Mouse (Mus musculus) ES-E14 (cell line): Measurements from ENCODE around the gene Tceal5. TPM values are rescaled to one million over a fixed set of nuclear protein-coding genes. Genes with fewer than 3 reads are reported as not detected.

Experiments used
- DNase-seq: peaks from one replicate; pipeline ENCODE4 v3.0.0-alpha.2; 2013; ENCODE audit warnings: low read depth, low spot score
- H3K27ac ChIP-seq: 2 replicates; pipeline ENCODE4 v1.5.1; 2012; ENCODE audit warnings: low read depth, mild to moderate bottlenecking, low read length, moderate library complexity, mixed read lengths; ENCODE audit not compliant: poor library complexity, insufficient read depth, severe bottlenecking
- H3K36me3 ChIP-seq: 2 replicates; pipeline ENCODE4 v1.6.1; 2012; ENCODE audit warnings: mild to moderate bottlenecking, low read length, moderate library complexity, mixed read lengths; ENCODE audit not compliant: control insufficient read depth, poor library complexity, insufficient read depth, severe bottlenecking
- H3K4me1 ChIP-seq, 2 experiments: fragments of 150-350 bp in 1 of 2; sonication (generic) in 1 of 2; 2 replicates each; pipeline ENCODE4 v1.6.1; 2012; ENCODE audit warnings: low read length in 2 of 2, mild to moderate bottlenecking in 1 of 2, mixed read lengths in 1 of 2; ENCODE audit not compliant: control insufficient read depth in 2 of 2, insufficient read depth in 2 of 2, poor library complexity in 1 of 2
- H3K4me3 ChIP-seq, 2 experiments: fragments of 150-350 bp in 1 of 2; sonication (generic) in 1 of 2; 2 replicates each; pipeline ENCODE4 v1.5.1; 2012; ENCODE audit warnings: low read length in 2 of 2, low read depth in 1 of 2, mild to moderate bottlenecking in 1 of 2, mixed read lengths in 1 of 2; ENCODE audit not compliant: insufficient read depth in 1 of 2, poor library complexity in 1 of 2, severe bottlenecking in 1 of 2
- H3K9ac ChIP-seq: 2 replicates; pipeline ENCODE4 v1.6.1; 2012; ENCODE audit warnings: low read depth, mild to moderate bottlenecking, low read length, mixed read lengths; ENCODE audit not compliant: poor library complexity, insufficient read depth, severe bottlenecking
- H3K9me3 ChIP-seq: fragments of 150-350 bp; sonication (generic); 2 replicates; pipeline ENCODE4 v1.6.1; 2012; ENCODE audit warnings: low read depth, mild to moderate bottlenecking, low read length; ENCODE audit not compliant: control insufficient read depth, insufficient read depth
- CHD2 ChIP-seq: IDR thresholded peaks from 2 replicates; pipeline ENCODE4 v1.6.1; 2014; ENCODE audit warnings: mild to moderate bottlenecking, low read depth, low read length, inconsistent platforms
- HCFC1 ChIP-seq: IDR thresholded peaks from 2 replicates; pipeline ENCODE4 v1.6.1; 2012; ENCODE audit warnings: low read length, inconsistent platforms, borderline replicate concordance; ENCODE audit not compliant: insufficient read depth
- MAFK ChIP-seq: IDR thresholded peaks from 2 replicates; pipeline ENCODE4 v1.6.1; 2014; ENCODE audit warnings: mild to moderate bottlenecking, low read depth, low read length, inconsistent platforms; ENCODE audit not compliant: insufficient read depth
- ZC3H11A ChIP-seq: IDR thresholded peaks from 2 replicates; pipeline ENCODE4 v1.6.1; 2012; ENCODE audit warnings: low read depth, mild to moderate bottlenecking, inconsistent platforms, low read length, borderline replicate concordance
- ZNF384 ChIP-seq: IDR thresholded peaks from 2 replicates; pipeline ENCODE4 v1.6.1; 2012; ENCODE audit warnings: low read depth, low read length, inconsistent platforms
- in situ Hi-C, 2 experiments: fragments of 600-800 bp; cut with MboI; formaldehyde crosslinking; loops; one replicate each; pipeline ENCODE4 v1.15.1; 2025; ENCODE audit warnings: low sequenced_read_pairs in 2 of 2, inconsistent platforms in 1 of 2; ENCODE audit not compliant: unreplicated experiment in 2 of 2
- total RNA-seq: library from RNA; depleted of rRNA; stranded (reverse); fragments of 300-350 nt; gene quantifications from 2 replicates; pipeline ENCODE4 v1.2.3, GENCODE M21; 2012; rRNA removed

Gene Tceal5
- total RNA-seq: 1.6 and 6.2 TPM in 2 replicates

DNA sequence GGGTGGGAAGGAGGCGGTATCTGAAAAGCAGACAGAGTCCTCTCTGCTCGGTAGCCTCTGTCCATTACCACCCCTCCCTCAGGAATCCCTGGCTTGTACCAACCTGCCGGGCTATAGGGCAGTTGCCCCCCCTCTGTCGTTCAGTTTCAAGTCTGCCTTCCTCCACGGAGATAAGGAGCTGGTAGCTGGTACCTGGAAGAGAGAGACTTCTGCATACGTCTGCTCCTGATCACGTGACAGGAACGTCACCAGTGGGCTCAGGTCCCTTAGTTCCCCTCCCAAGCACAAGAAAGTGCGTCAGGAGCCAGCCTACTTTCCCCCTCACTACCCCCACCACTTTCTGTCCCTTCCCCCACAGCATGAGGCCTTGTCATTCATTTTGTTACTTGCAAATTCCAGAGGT is at the start of gene Tceal5:
TSS of gene Tceal5 (minus strand) at position 213 of the 403 bp plus-strand sequence.
- no peak within 1 kb of the TSS for H3K27ac ChIP-seq
- no peaks in the 10 kb centered on the region for H3K9me3 ChIP-seq
- H3K4me3 ChIP-seq: peak within 1 kb of the TSS; percentile 58
- DNase-seq: no peak
- TF ChIP-seq ZNF384: no peak
- TF ChIP-seq ZC3H11A: no peak
- TF ChIP-seq MAFK: no peak
- no peak for TF ChIP-seq CHD2
- TF ChIP-seq HCFC1: no peak
- H3K4me1 ChIP-seq: no peaks in the 10 kb centered on the region
- no peaks in the 10 kb centered on the region for H3K36me3 ChIP-seq
- H3K9ac ChIP-seq: 0 out of 2 replicates have a peak within 1 kb of the TSS, but pooled peaks have one; percentile 32
- in situ Hi-C loops: no loop called here

GRCm38 (mm10) chrX:136252023-136252729 is 48.5 kb upstream of the Tceal5 start:
- H3K36me3 ChIP-seq: no peaks in the 10 kb centered on the region; the same call in 1 of the 2 replicates
- in situ Hi-C loops: no loop called here

GRCm38 (mm10) chrX:136249671-136250070 is 46.0 kb upstream of the Tceal5 start:
- H3K27ac ChIP-seq: no peak overlapping the region
- no peak for TF ChIP-seq HCFC1
- no peak for TF ChIP-seq CHD2
- no peak for TF ChIP-seq ZNF384
- TF ChIP-seq ZC3H11A: no peak
- TF ChIP-seq MAFK: no peak
- DNase-seq: no peak

More at GRCm38 (mm10) chrX:136252023-136252729, 48.5 kb upstream of the Tceal5 start:
- Histone ChIP-seq H3K4me3 (no peak overlapping the region), H3K4me1 (no peaks in the 10 kb centered on the region), H3K27ac (no peak overlapping the region), H3K9me3 (no peaks in the 10 kb centered on the region), H3K9ac (no peak overlapping the region)
- DNase-seq: no peak
- TF ChIP-seq ZC3H11A (no peak), CHD2 (no peak), ZNF384 (no peak), HCFC1 (no peak), MAFK (no peak)

GRCm38 (mm10) chrX:136248811-136249210 is 45.1 kb upstream of the Tceal5 start:
- no peaks in the 10 kb centered on the region for H3K9me3 ChIP-seq
- H3K27ac ChIP-seq: no peak overlapping the region
- in situ Hi-C loops: no loop called here
- H3K4me1 ChIP-seq: no peaks in the 10 kb centered on the region
- no peak overlapping the region for H3K9ac ChIP-seq
- H3K4me3 ChIP-seq: no peak overlapping the region
- no peak for DNase-seq
- TF ChIP-seq MAFK: no peak
- no peak for TF ChIP-seq ZNF384
- no peak for TF ChIP-seq ZC3H11A
- TF ChIP-seq CHD2: no peak
- no peak for TF ChIP-seq HCFC1
- H3K36me3 ChIP-seq: no peaks in the 10 kb centered on the region; the same call in 1 of the 2 replicates

More at GRCm38 (mm10) chrX:136249671-136250070, 46.0 kb upstream of the Tceal5 start:
- Histone ChIP-seq H3K9me3 (no peaks in the 10 kb centered on the region), H3K4me3 (no peak overlapping the region), H3K9ac (no peak overlapping the region), H3K36me3 (no peaks in the 10 kb centered on the region; the same call in 1 of the 2 replicates), H3K4me1 (no peaks in the 10 kb centered on the region)
- in situ Hi-C loops: no loop called here
